Mouse (Mus musculus): ENCODE measurements around the gene Anp32e. TPM values are rescaled to one million over a fixed set of nuclear protein-coding genes. Genes with fewer than 3 reads are reported as not detected.
A peak's percentile ranks its signal among the peaks of the same experiment; 100 is the strongest.
"Not testable (repeated sequence)": the region's sequence is repeated elsewhere in the genome, so short reads cannot be mapped to it uniquely, and the experiment has no call there.

The Anp32e gene
- polyA plus RNA-seq, 1 experiment from 2014 or later, result 78.3 TPM

- no peaks in the 10 kb centered on the region for H3K36me3 ChIP-seq (ENCODE audit: control insufficient read depth, insufficient read depth, low read length)
- H3K9ac ChIP-seq (ENCODE audit: low read depth, low read length), result no peak overlapping the region
- H3K4me1 ChIP-seq (ENCODE audit: control insufficient read depth, insufficient read depth, low read length), result no peaks in the 10 kb centered on the region
- WGBS, result 64% methylated on average over 8 of the region's 8 CpGs
- H3K9me3 ChIP-seq (ENCODE audit: control insufficient read depth, low read length), result no peaks in the 10 kb centered on the region
- ATAC-seq (ENCODE audit: low FRiP score, low TSS enrichment), result no peak
- no peak overlapping the region for H3K4me3 ChIP-seq (ENCODE audit: low read length)
- H3K27ac ChIP-seq (ENCODE audit: low read depth, low read length), result no peak overlapping the region
- no peak overlapping the region for H3K4me2 ChIP-seq (replicated peaks; ENCODE audit: low read depth, low read length)
- no peaks in the 10 kb centered on the region for H3K27me3 ChIP-seq (ENCODE audit: control insufficient read depth, insufficient read depth, low read length)
These were observed 28.5 kb downstream of the Anp32e start for GRCm38 (mm10) chr3:95957359-95958148.

- Histone ChIP-seq H3K27me3 (ENCODE audit: control insufficient read depth, insufficient read depth, low read length) (no peaks in the 10 kb centered on the region), H3K36me3 (ENCODE audit: control insufficient read depth, insufficient read depth, low read length) (no peaks in the 10 kb centered on the region), H3K9ac (ENCODE audit: low read depth, low read length) (no peak overlapping the region), H3K4me1 (ENCODE audit: control insufficient read depth, insufficient read depth, low read length) (no peaks in the 10 kb centered on the region), H3K4me3 (ENCODE audit: low read length) (no peak overlapping the region), H3K27ac (ENCODE audit: low read depth, low read length) (no peak overlapping the region), H3K4me2 (replicated peaks; ENCODE audit: low read depth, low read length) (no peak overlapping the region), H3K9me3 (ENCODE audit: control insufficient read depth, low read length) (no peaks in the 10 kb centered on the region)
- 69% methylated on average over 5 of the region's 5 CpGs for WGBS
- no peak for ATAC-seq (ENCODE audit: low FRiP score, low TSS enrichment)
These were observed 30.0 kb downstream of the Anp32e start for GRCm38 (mm10) chr3:95959082-95959481.

- H3K4me2 ChIP-seq (replicated peaks; ENCODE audit: low read depth, low read length), result no peak overlapping the region
- ATAC-seq (ENCODE audit: low FRiP score, low TSS enrichment), result no peak
- H3K9me3 ChIP-seq (ENCODE audit: control insufficient read depth, low read length), result no peaks in the 10 kb centered on the region
- no peaks in the 10 kb centered on the region for H3K36me3 ChIP-seq (ENCODE audit: control insufficient read depth, insufficient read depth, low read length)
- H3K27me3 ChIP-seq (ENCODE audit: control insufficient read depth, insufficient read depth, low read length), result no peaks in the 10 kb centered on the region
- 94% methylated on average over 1 of the region's 1 CpGs for WGBS
- no peak overlapping the region for H3K27ac ChIP-seq (ENCODE audit: low read depth, low read length)
- H3K4me3 ChIP-seq (ENCODE audit: low read length), result no peak overlapping the region
- no peaks in the 10 kb centered on the region for H3K4me1 ChIP-seq (ENCODE audit: control insufficient read depth, insufficient read depth, low read length)
- no peak overlapping the region for H3K9ac ChIP-seq (ENCODE audit: low read depth, low read length)
These were observed 30.8 kb downstream of the Anp32e start for GRCm38 (mm10) chr3:95959807-95960206.

- H3K27ac ChIP-seq (ENCODE audit: low read depth, low read length); H3K4me2 ChIP-seq (replicated peaks; ENCODE audit: low read depth, low read length); H3K36me3 ChIP-seq (ENCODE audit: control insufficient read depth, insufficient read depth, low read length); H3K27me3 ChIP-seq (ENCODE audit: control insufficient read depth, insufficient read depth, low read length); ATAC-seq (ENCODE audit: low FRiP score, low TSS enrichment); H3K9ac ChIP-seq (ENCODE audit: low read depth, low read length); H3K4me1 ChIP-seq (ENCODE audit: control insufficient read depth, insufficient read depth, low read length); H3K9me3 ChIP-seq (ENCODE audit: control insufficient read depth, low read length); H3K4me3 ChIP-seq (ENCODE audit: low read length): not testable (repeated sequence)
- WGBS, result 89% methylated on average over 8 of the region's 8 CpGs
These were observed 33.1 kb downstream of the Anp32e start for GRCm38 (mm10) chr3:95962182-95962581.

- Histone ChIP-seq H3K4me3 (ENCODE audit: low read length) (no peak overlapping the region), H3K4me1 (ENCODE audit: control insufficient read depth, insufficient read depth, low read length) (no peaks in the 10 kb centered on the region), H3K4me2 (replicated peaks; ENCODE audit: low read depth, low read length) (no peak overlapping the region), H3K9ac (ENCODE audit: low read depth, low read length) (no peak overlapping the region), H3K36me3 (ENCODE audit: control insufficient read depth, insufficient read depth, low read length) (no peaks in the 10 kb centered on the region), H3K27me3 (ENCODE audit: control insufficient read depth, insufficient read depth, low read length) (no peaks in the 10 kb centered on the region), H3K9me3 (ENCODE audit: control insufficient read depth, low read length) (no peaks in the 10 kb centered on the region), H3K27ac (ENCODE audit: low read depth, low read length) (no peak overlapping the region)
- no peak for ATAC-seq (ENCODE audit: low FRiP score, low TSS enrichment)
- 25% methylated on average over 2 of the region's 2 CpGs for WGBS
These were observed 34.2 kb downstream of the Anp32e start for GRCm38 (mm10) chr3:95963230-95963629.

- Histone ChIP-seq H3K4me3 (ENCODE audit: low read length) (no peak overlapping the region), H3K9me3 (ENCODE audit: control insufficient read depth, low read length) (no peaks in the 10 kb centered on the region), H3K4me1 (ENCODE audit: control insufficient read depth, insufficient read depth, low read length) (no peaks in the 10 kb centered on the region), H3K9ac (ENCODE audit: low read depth, low read length) (no peak overlapping the region), H3K4me2 (replicated peaks; ENCODE audit: low read depth, low read length) (no peak overlapping the region), H3K27me3 (ENCODE audit: control insufficient read depth, insufficient read depth, low read length) (no peaks in the 10 kb centered on the region), H3K27ac (ENCODE audit: low read depth, low read length) (no peak overlapping the region), H3K36me3 (ENCODE audit: control insufficient read depth, insufficient read depth, low read length) (no peaks in the 10 kb centered on the region)
- 40% methylated on average over 4 of the region's 4 CpGs for WGBS
- no peak for ATAC-seq (ENCODE audit: low FRiP score, low TSS enrichment)
These were observed 34.6 kb downstream of the Anp32e start for GRCm38 (mm10) chr3:95963681-95964080.

- H3K27me3 ChIP-seq (ENCODE audit: control insufficient read depth, insufficient read depth, low read length), result no peaks in the 10 kb centered on the region
- peak overlapping the region; percentile 2; the same call in 1 of the 2 replicates for H3K4me2 ChIP-seq (replicated peaks; ENCODE audit: low read depth, low read length)
- WGBS, result 9% methylated on average over 7 of the region's 7 CpGs
- no peak overlapping the region for H3K4me3 ChIP-seq (ENCODE audit: low read length)
- 0 out of 2 replicates have a peak, but pooled peaks have one; percentile 43 for ATAC-seq (ENCODE audit: low FRiP score, low TSS enrichment)
- H3K27ac ChIP-seq (ENCODE audit: low read depth, low read length), result no peak overlapping the region
- no peaks in the 10 kb centered on the region for H3K4me1 ChIP-seq (ENCODE audit: control insufficient read depth, insufficient read depth, low read length)
- H3K9me3 ChIP-seq (ENCODE audit: control insufficient read depth, low read length), result no peaks in the 10 kb centered on the region
- no peak overlapping the region; the same call in 1 of the 2 replicates for H3K9ac ChIP-seq (ENCODE audit: low read depth, low read length)
- no peaks in the 10 kb centered on the region for H3K36me3 ChIP-seq (ENCODE audit: control insufficient read depth, insufficient read depth, low read length)
These were observed 36.7 kb downstream of the Anp32e start for GRCm38 (mm10) chr3:95965518-95966451.

GRCm38 (mm10) chr3:95969277-95969676 is 40.2 kb downstream of the Anp32e start:
- H3K27me3 ChIP-seq (ENCODE audit: control insufficient read depth, insufficient read depth, low read length), result peaks cover 4% of the 10 kb centered on the region; the same call in 1 of the 2 replicates
- no peak overlapping the region for H3K27ac ChIP-seq (ENCODE audit: low read depth, low read length)
- peaks cover 5% of the 10 kb centered on the region for H3K4me1 ChIP-seq (ENCODE audit: control insufficient read depth, insufficient read depth, low read length)
- no peaks in the 10 kb centered on the region for H3K9me3 ChIP-seq (ENCODE audit: control insufficient read depth, low read length)
- no peak overlapping the region for H3K9ac ChIP-seq (ENCODE audit: low read depth, low read length)
- no peak overlapping the region for H3K4me2 ChIP-seq (replicated peaks; ENCODE audit: low read depth, low read length)
- ATAC-seq (ENCODE audit: low FRiP score, low TSS enrichment), result no peak
- H3K36me3 ChIP-seq (ENCODE audit: control insufficient read depth, insufficient read depth, low read length), result no peaks in the 10 kb centered on the region
- no peak overlapping the region for H3K4me3 ChIP-seq (ENCODE audit: low read length)
- WGBS, result 96% methylated on average over 1 of the region's 1 CpGs

- not testable (repeated sequence) for H3K4me1 ChIP-seq (ENCODE audit: control insufficient read depth, insufficient read depth, low read length); ATAC-seq (ENCODE audit: low FRiP score, low TSS enrichment); H3K36me3 ChIP-seq (ENCODE audit: control insufficient read depth, insufficient read depth, low read length); H3K9ac ChIP-seq (ENCODE audit: low read depth, low read length); H3K4me3 ChIP-seq (ENCODE audit: low read length); H3K9me3 ChIP-seq (ENCODE audit: control insufficient read depth, low read length); H3K4me2 ChIP-seq (replicated peaks; ENCODE audit: low read depth, low read length); H3K27me3 ChIP-seq (ENCODE audit: control insufficient read depth, insufficient read depth, low read length); H3K27ac ChIP-seq (ENCODE audit: low read depth, low read length)
- WGBS, result 69% methylated on average over 7 of the region's 7 CpGs
These were observed 41.6 kb downstream of the Anp32e start for GRCm38 (mm10) chr3:95970661-95971060.
